Mouse (Mus musculus) heart, postnatal 0 days (tissue): Measurements from ENCODE around the gene Akap2. TPM values are rescaled to one million over a fixed set of nuclear protein-coding genes. Genes with fewer than 3 reads are reported as not detected.

Experiments used
- ATAC-seq: fragments of 200-750 bp; cut with Nextera tagmentation; 2 replicates; pipeline ENCODE4 v1.8.0; 2017; ENCODE audit warnings: low read depth, moderate number of reproducible peaks, moderate library complexity; ENCODE audit not compliant: insufficient read depth
- DNase-seq: peaks from one replicate; pipeline ENCODE4 v3.0.0-alpha.2; 2016; ENCODE audit warnings: low spot score
- H3K27ac ChIP-seq: fragments of 300-500 bp; sonication (generic); 2 replicates; pipeline ENCODE4 v1.5.1; 2014; ENCODE audit warnings: low read depth, mild to moderate bottlenecking
- H3K27me3 ChIP-seq: fragments of 300-500 bp; sonication (generic); 2 replicates; pipeline ENCODE4 v1.6.1; 2014; ENCODE audit warnings: low read length, mixed read lengths; ENCODE audit not compliant: control insufficient read depth, insufficient read depth
- H3K36me3 ChIP-seq: fragments of 300-500 bp; sonication (generic); replicated peaks from 2 replicates; pipeline ENCODE4 v1.6.1; 2014; ENCODE audit warnings: low read length, mixed read lengths; ENCODE audit not compliant: control insufficient read depth, insufficient read depth
- H3K4me1 ChIP-seq: fragments of 300-500 bp; sonication (generic); 2 replicates; pipeline ENCODE4 v1.6.1; 2014; ENCODE audit warnings: antibody characterized with exemption; ENCODE audit not compliant: control insufficient read depth, insufficient read depth
- H3K4me2 ChIP-seq: fragments of 300-500 bp; sonication (generic); 2 replicates; pipeline ENCODE4 v1.6.1; 2014; ENCODE audit warnings: low read depth, mild to moderate bottlenecking, low read length, moderate library complexity
- H3K4me3 ChIP-seq: fragments of 300-500 bp; sonication (generic); 2 replicates; pipeline ENCODE4 v1.5.1; 2014; ENCODE audit warnings: low read depth, low read length
- H3K9ac ChIP-seq: fragments of 300-500 bp; sonication (generic); replicated peaks from 2 replicates; pipeline ENCODE4 v1.6.1; 2014; ENCODE audit warnings: low read depth, low read length, mixed read lengths
- H3K9me3 ChIP-seq: fragments of 300-500 bp; sonication (generic); replicated peaks from 2 replicates; pipeline ENCODE4 v1.6.1; 2016; ENCODE audit warnings: low read length; ENCODE audit not compliant: control insufficient read depth
- CTCF ChIP-seq: IDR thresholded peaks from 2 replicates; pipeline ENCODE4 v1.5.1; 2016; ENCODE audit warnings: antibody characterized with exemption, control low read depth, low read depth
- EP300 ChIP-seq: IDR thresholded peaks from 2 replicates; pipeline ENCODE4 v1.6.1; 2016; ENCODE audit warnings: antibody characterized with exemption, low read depth
- WGBS: fragments of 180-500 bp; shearing (Covaris S2); extraction: QIAGEN DNeasy Blood & Tissue Kit; methylation state at CpG from one replicate; pipeline ENCODE4 v1.1.7; 2014; 5-methylcytosine and 5-hydroxymethylcytosine counted together
- polyA plus RNA-seq: library from polyadenylated mRNA; unstranded; fragments of >200 nt; fragmentation: Nextera tagmentation; extraction: Ambion mirVana; gene quantifications from 2 replicates; pipeline ENCODE4 v1.2.1, GENCODE M21; 2015
- total RNA-seq: library from RNA; depleted of rRNA; stranded (reverse); fragments of >200 nt; gene quantifications from 2 replicates; pipeline ENCODE4 v1.2.3, GENCODE M21; 2014; ENCODE audit warnings: low replicate concordance

Gene Akap2
- total and polyA plus RNA-seq, 2 experiments from 2014 or later, result 37.7 to 64.1 TPM

GRCm38 (mm10) chr4:57755085-57755484 is 37.6 kb downstream of the Akap2 start:
- H3K36me3 ChIP-seq, result peaks cover 4% of the 10 kb centered on the region; the same call in 1 of the 2 replicates
- peaks cover 21% of the 10 kb centered on the region for H3K4me1 ChIP-seq
- H3K9ac ChIP-seq, result no peak overlapping the region
- peak overlapping the region; percentile 46 for H3K27ac ChIP-seq
- peak overlapping the region; percentile 25; the same call in 1 of the 2 replicates for H3K4me2 ChIP-seq
- no peaks in the 10 kb centered on the region for H3K27me3 ChIP-seq
- no peak for ATAC-seq
- no peak for DNase-seq
- H3K9me3 ChIP-seq, result no peaks in the 10 kb centered on the region
- TF ChIP-seq CTCF (no peak), EP300 (no peak)
- 58% methylated on average over 11 of the region's 11 CpGs for WGBS
- no peak overlapping the region for H3K4me3 ChIP-seq

GRCm38 (mm10) chr4:57757997-57758396 is 40.5 kb downstream of the Akap2 start:
- Histone ChIP-seq H3K4me3 (no peak overlapping the region), H3K9ac (no peak overlapping the region)

GRCm38 (mm10) chr4:57762424-57762823 is 45.0 kb downstream of the Akap2 start:
- H3K9ac ChIP-seq, result no peak overlapping the region
- ATAC-seq, result no peak
- WGBS, result 41% methylated on average over 7 of the region's 7 CpGs

More at GRCm38 (mm10) chr4:57757997-57758396, 40.5 kb downstream of the Akap2 start:
- WGBS, result 51% methylated on average over 11 of the region's 11 CpGs
- DNase-seq (no peak), ATAC-seq (no peak)
- H3K4me1 ChIP-seq, result peaks cover 27% of the 10 kb centered on the region
- no peak for TF ChIP-seq CTCF
- TF ChIP-seq EP300, result no peak
- peaks cover 4% of the 10 kb centered on the region; the same call in 1 of the 2 replicates for H3K36me3 ChIP-seq
- H3K4me2 ChIP-seq, result no peak overlapping the region
- no peaks in the 10 kb centered on the region for H3K27me3 ChIP-seq
- peak overlapping the region; percentile 16 for H3K27ac ChIP-seq
- H3K9me3 ChIP-seq, result no peaks in the 10 kb centered on the region

GRCm38 (mm10) chr4:57764392-57764791 is 46.9 kb downstream of the Akap2 start:
- H3K9ac ChIP-seq, result no peak overlapping the region
- H3K4me2 ChIP-seq, result no peak overlapping the region
- ATAC-seq, result peak; percentile 42; the same call in 1 of the 2 replicates
- peak; percentile 84 for DNase-seq
- H3K4me3 ChIP-seq, result no peak overlapping the region
- 12% methylated on average over 1 of the region's 1 CpGs for WGBS
- no peaks in the 10 kb centered on the region for H3K27me3 ChIP-seq
- no peak for TF ChIP-seq EP300
- no peak for TF ChIP-seq CTCF
- H3K36me3 ChIP-seq, result no peaks in the 10 kb centered on the region
- no peaks in the 10 kb centered on the region for H3K9me3 ChIP-seq
- H3K4me1 ChIP-seq, result peaks cover 40% of the 10 kb centered on the region
- H3K27ac ChIP-seq, result peak overlapping the region; percentile 71

More at GRCm38 (mm10) chr4:57762424-57762823, 45.0 kb downstream of the Akap2 start:
- no peak overlapping the region for H3K4me2 ChIP-seq
- H3K27me3 ChIP-seq, result no peaks in the 10 kb centered on the region
- TF ChIP-seq CTCF (no peak), EP300 (no peak)
- H3K4me1 ChIP-seq, result peaks cover 40% of the 10 kb centered on the region
- no peaks in the 10 kb centered on the region for H3K9me3 ChIP-seq
- H3K27ac ChIP-seq, result peak overlapping the region; percentile 80
- H3K4me3 ChIP-seq, result no peak overlapping the region
- peaks cover 4% of the 10 kb centered on the region; the same call in 1 of the 2 replicates for H3K36me3 ChIP-seq
- no peak for DNase-seq

- 50% methylated on average over 1 of the region's 1 CpGs for WGBS
- TF ChIP-seq EP300 (no peak), CTCF (no peak)
- Histone ChIP-seq H3K4me1 (peaks cover 40% of the 10 kb centered on the region), H3K27ac (peak overlapping the region; percentile 71), H3K27me3 (no peaks in the 10 kb centered on the region), H3K4me3 (no peak overlapping the region), H3K9ac (no peak overlapping the region), H3K4me2 (no peak overlapping the region), H3K9me3 (no peaks in the 10 kb centered on the region), H3K36me3 (no peaks in the 10 kb centered on the region)
- ATAC-seq (no peak), DNase-seq (no peak)
Measured at GRCm38 (mm10) chr4:57764926-57765325, 47.5 kb downstream of the Akap2 start.

- no peaks in the 10 kb centered on the region for H3K36me3 ChIP-seq
- no peak overlapping the region for H3K4me3 ChIP-seq
- H3K9ac ChIP-seq, result no peak overlapping the region
- DNase-seq (no peak), ATAC-seq (no peak; the same call in 1 of the 2 replicates)
- TF ChIP-seq CTCF, result no peak
- no peak for TF ChIP-seq EP300
- no peaks in the 10 kb centered on the region for H3K27me3 ChIP-seq
- WGBS, result 43% methylated on average over 4 of the region's 4 CpGs
- H3K4me1 ChIP-seq, result peaks cover 40% of the 10 kb centered on the region
- H3K27ac ChIP-seq, result peak overlapping the region; percentile 71
- H3K4me2 ChIP-seq, result no peak overlapping the region
- no peaks in the 10 kb centered on the region for H3K9me3 ChIP-seq
Measured at GRCm38 (mm10) chr4:57765806-57766205, 48.3 kb downstream of the Akap2 start.
